Mouse (Mus musculus): ENCODE data around the gene Tspan4. TPM values are rescaled to one million over a fixed set of nuclear protein-coding genes. Genes with fewer than 3 reads are reported as not detected.
A peak's percentile ranks its signal among the peaks of the same experiment; 100 is the strongest.

Tspan4 gene
- polyA plus RNA-seq, 1 experiment, result 16.4 TPM

- H3K4me1 ChIP-seq (ENCODE audit: control insufficient read depth, insufficient read depth, low read length), result peaks cover 3% of the 10 kb centered on the region; the same call in 1 of the 2 replicates
- 53% methylated on average over 15 of the region's 15 CpGs for WGBS
- no peak within 1 kb of the TSS; the same call in 1 of the 2 replicates for H3K27ac ChIP-seq (ENCODE audit: control insufficient read depth, insufficient read depth, low read depth, low read length, poor library complexity)
- peak within 1 kb of the TSS; percentile 26 for H3K4me3 ChIP-seq (replicated peaks; ENCODE audit: control insufficient read depth, low read depth, low read length)
- TF ChIP-seq CTCF (IDR thresholded peaks at IDR 0.05; ENCODE audit: control insufficient read depth, insufficient read depth, low read length), result no peak
- no peak; the same call in 1 of the 2 replicates for TF ChIP-seq POLR2A (IDR thresholded peaks at IDR 0.05; ENCODE audit: borderline replicate concordance, control insufficient read depth, low read depth, low read length)
Observed at GRCm38 (mm10) chr7:141460391-141461113, 14.5 kb upstream of the Tspan4 start, which contains the start of gene Cracr2b. TSS of gene Cracr2b (plus strand) at chr7:141461094.

GRCm38 (mm10) chr7:141461521-141462332, 13.3 kb upstream of the Tspan4 start:
- Histone ChIP-seq H3K4me1 (ENCODE audit: control insufficient read depth, insufficient read depth, low read length) (peaks cover 4% of the 10 kb centered on the region), H3K27ac (ENCODE audit: control insufficient read depth, insufficient read depth, low read depth, low read length, poor library complexity) (no peak overlapping the region), H3K4me3 (replicated peaks; ENCODE audit: control insufficient read depth, low read depth, low read length) (peak overlapping the region; percentile 26)
- TF ChIP-seq POLR2A (IDR thresholded peaks at IDR 0.05; ENCODE audit: borderline replicate concordance, control insufficient read depth, low read depth, low read length) (no peak), CTCF (IDR thresholded peaks at IDR 0.05; ENCODE audit: control insufficient read depth, insufficient read depth, low read length) (no peak)
- WGBS, result 6% methylated on average over 59 of the region's 59 CpGs

GRCm38 (mm10) chr7:141462333-141462821, 12.7 kb upstream of the Tspan4 start:
- 34% methylated on average over 5 of the region's 5 CpGs for WGBS
- H3K27ac ChIP-seq (ENCODE audit: control insufficient read depth, insufficient read depth, low read depth, low read length, poor library complexity), result no peak overlapping the region
- no peak for TF ChIP-seq POLR2A (IDR thresholded peaks at IDR 0.05; ENCODE audit: borderline replicate concordance, control insufficient read depth, low read depth, low read length)
- no peak for TF ChIP-seq CTCF (IDR thresholded peaks at IDR 0.05; ENCODE audit: control insufficient read depth, insufficient read depth, low read length)
- H3K4me3 ChIP-seq (replicated peaks; ENCODE audit: control insufficient read depth, low read depth, low read length), result peak overlapping the region; percentile 26
- H3K4me1 ChIP-seq (ENCODE audit: control insufficient read depth, insufficient read depth, low read length), result peaks cover 3% of the 10 kb centered on the region

GRCm38 (mm10) chr7:141463824-141464602, 11.0 kb upstream of the Tspan4 start:
- H3K27ac ChIP-seq (ENCODE audit: control insufficient read depth, insufficient read depth, low read depth, low read length, poor library complexity), result no peak overlapping the region
- H3K4me3 ChIP-seq (replicated peaks; ENCODE audit: control insufficient read depth, low read depth, low read length), result no peak overlapping the region
- peaks cover 8% of the 10 kb centered on the region for H3K4me1 ChIP-seq (ENCODE audit: control insufficient read depth, insufficient read depth, low read length)
- 27% methylated on average over 12 of the region's 12 CpGs for WGBS
- TF ChIP-seq POLR2A (IDR thresholded peaks at IDR 0.05; ENCODE audit: borderline replicate concordance, control insufficient read depth, low read depth, low read length) (no peak), CTCF (IDR thresholded peaks at IDR 0.05; ENCODE audit: control insufficient read depth, insufficient read depth, low read length) (no peak)

GRCm38 (mm10) chr7:141464603-141465201, 10.3 kb upstream of the Tspan4 start:
- WGBS, result 16% methylated on average over 38 of the region's 38 CpGs
- TF ChIP-seq POLR2A (IDR thresholded peaks at IDR 0.05; ENCODE audit: borderline replicate concordance, control insufficient read depth, low read depth, low read length) (no peak; the same call in 1 of the 2 replicates), CTCF (IDR thresholded peaks at IDR 0.05; ENCODE audit: control insufficient read depth, insufficient read depth, low read length) (no peak)
- no peak overlapping the region for H3K27ac ChIP-seq (ENCODE audit: control insufficient read depth, insufficient read depth, low read depth, low read length, poor library complexity)
- H3K4me1 ChIP-seq (ENCODE audit: control insufficient read depth, insufficient read depth, low read length), result peaks cover 9% of the 10 kb centered on the region
- no peak overlapping the region for H3K4me3 ChIP-seq (replicated peaks; ENCODE audit: control insufficient read depth, low read depth, low read length)

GRCm38 (mm10) chr7:141465388-141466044, 9.5 kb upstream of the Tspan4 start:
- H3K4me3 ChIP-seq (replicated peaks; ENCODE audit: control insufficient read depth, low read depth, low read length), result no peak overlapping the region
- no peak; the same call in 1 of the 2 replicates for TF ChIP-seq POLR2A (IDR thresholded peaks at IDR 0.05; ENCODE audit: borderline replicate concordance, control insufficient read depth, low read depth, low read length)
- TF ChIP-seq CTCF (IDR thresholded peaks at IDR 0.05; ENCODE audit: control insufficient read depth, insufficient read depth, low read length), result no peak
- H3K4me1 ChIP-seq (ENCODE audit: control insufficient read depth, insufficient read depth, low read length), result peaks cover 9% of the 10 kb centered on the region
- H3K27ac ChIP-seq (ENCODE audit: control insufficient read depth, insufficient read depth, low read depth, low read length, poor library complexity), result no peak overlapping the region
- 49% methylated on average over 10 of the region's 10 CpGs for WGBS

GRCm38 (mm10) chr7:141466045-141466394, 9.0 kb upstream of the Tspan4 start:
- Histone ChIP-seq H3K27ac (ENCODE audit: control insufficient read depth, insufficient read depth, low read depth, low read length, poor library complexity) (no peak overlapping the region), H3K4me1 (ENCODE audit: control insufficient read depth, insufficient read depth, low read length) (peaks cover 9% of the 10 kb centered on the region), H3K4me3 (replicated peaks; ENCODE audit: control insufficient read depth, low read depth, low read length) (no peak overlapping the region)
- 60% methylated on average over 7 of the region's 7 CpGs for WGBS
- TF ChIP-seq CTCF (IDR thresholded peaks at IDR 0.05; ENCODE audit: control insufficient read depth, insufficient read depth, low read length) (no peak), POLR2A (IDR thresholded peaks at IDR 0.05; ENCODE audit: borderline replicate concordance, control insufficient read depth, low read depth, low read length) (no peak)
